Mouse (Mus musculus): ENCODE data around the gene Cdc123.

DNA sequence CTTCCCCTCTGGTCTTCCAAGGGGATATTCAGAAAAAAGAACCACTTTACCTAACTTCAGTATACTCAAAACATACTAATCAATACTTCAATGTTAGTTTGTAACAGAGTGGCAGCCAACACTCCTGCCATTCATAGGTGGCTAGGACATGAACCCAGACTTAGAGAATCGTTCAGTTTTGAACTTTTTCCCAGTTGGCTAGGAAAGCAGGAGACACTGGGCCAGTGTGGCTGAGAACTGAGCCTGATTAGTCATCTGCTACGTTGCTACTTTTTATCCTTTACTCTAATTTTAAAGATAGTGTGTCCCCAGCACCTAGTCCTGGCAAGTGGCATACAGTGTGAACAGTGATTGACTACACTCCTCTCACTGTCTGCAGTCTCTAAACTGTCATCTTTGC is 22.7 kb upstream of the Cdc123 start:
- no peak for TF ChIP-seq CTCF (IDR thresholded peaks at IDR 0.05; ENCODE audit: borderline replicate concordance, insufficient read depth, low read depth, low read length)
- no peak for TF ChIP-seq POLR2A (IDR thresholded peaks at IDR 0.05; ENCODE audit: borderline replicate concordance, insufficient read depth, low read length)
